Mouse (Mus musculus): ENCODE data around the gene Mcur1. TPM values are rescaled to one million over a fixed set of nuclear protein-coding genes. Genes with fewer than 3 reads are reported as not detected.

The Mcur1 gene
- 12.1 and 15.0 TPM in 2 replicates for polyA plus RNA-seq (2012; rRNA removed)

DNA sequence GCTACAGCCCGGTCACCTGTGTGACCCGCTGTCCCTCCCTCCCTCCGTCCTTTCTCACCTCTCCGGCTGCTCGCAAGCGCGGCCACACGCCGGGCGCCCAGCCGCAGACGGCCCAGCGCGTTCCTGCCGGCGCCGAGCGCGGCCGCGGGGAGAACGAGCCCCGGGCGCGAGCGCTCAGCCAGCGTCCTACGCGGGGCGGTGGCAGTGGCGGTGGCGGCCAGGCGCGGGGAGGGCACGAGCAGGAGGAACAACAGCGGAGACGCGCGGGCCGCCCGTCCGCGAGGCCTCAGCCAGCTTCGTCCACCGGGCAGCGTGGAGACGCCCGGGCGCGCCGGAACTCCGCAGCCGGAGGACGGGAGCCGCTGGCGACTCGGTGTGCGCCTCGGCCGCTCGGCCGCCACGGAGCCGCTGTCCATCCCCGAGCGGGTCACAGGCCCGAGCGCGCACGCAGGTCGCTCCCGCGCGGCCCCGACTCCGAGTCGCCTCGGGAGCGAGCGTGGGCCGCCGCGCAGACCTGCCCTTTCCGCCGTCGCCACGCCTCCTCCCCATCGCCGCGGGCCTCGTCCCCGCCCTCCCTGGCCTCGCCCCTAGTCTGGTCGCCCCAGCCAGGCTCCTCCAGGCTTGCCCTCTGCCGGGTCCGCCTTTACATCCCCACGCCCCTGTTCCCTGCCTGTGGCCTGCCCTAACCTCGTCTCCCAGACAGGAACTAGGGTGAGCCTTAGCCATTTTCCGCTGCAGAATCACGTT, at the start of gene Mcur1:
Mcur1 (minus strand) TSS at position 481 of the 747 bp plus-strand sequence.

Other genes starting within 250 kb of the Mcur1 start
- 20.5 and 22.3 TPM in 2 replicates for gene Sirt5, start 194.7 kb downstream of the Mcur1 start, polyA plus RNA-seq (2012; rRNA removed)
- 124 and 215 TPM in 2 replicates for gene Nol7, start 161.8 kb downstream of the Mcur1 start, polyA plus RNA-seq (2012; rRNA removed)
- 26.4 and 43.2 TPM in 2 replicates for gene Ranbp9, start 78.9 kb downstream of the Mcur1 start, polyA plus RNA-seq (2012; rRNA removed)
- 4.9 and 6.6 TPM in 2 replicates for gene Rnf182, start 55.5 kb upstream of the Mcur1 start, polyA plus RNA-seq (2012; rRNA removed)
- 1.6 and 5.2 TPM in 2 replicates for gene Cd83, start 224.6 kb upstream of the Mcur1 start, polyA plus RNA-seq (2012; rRNA removed)

Data from central nervous system, embryonic 11.5 days (tissue).